In the genomic region with DNA sequence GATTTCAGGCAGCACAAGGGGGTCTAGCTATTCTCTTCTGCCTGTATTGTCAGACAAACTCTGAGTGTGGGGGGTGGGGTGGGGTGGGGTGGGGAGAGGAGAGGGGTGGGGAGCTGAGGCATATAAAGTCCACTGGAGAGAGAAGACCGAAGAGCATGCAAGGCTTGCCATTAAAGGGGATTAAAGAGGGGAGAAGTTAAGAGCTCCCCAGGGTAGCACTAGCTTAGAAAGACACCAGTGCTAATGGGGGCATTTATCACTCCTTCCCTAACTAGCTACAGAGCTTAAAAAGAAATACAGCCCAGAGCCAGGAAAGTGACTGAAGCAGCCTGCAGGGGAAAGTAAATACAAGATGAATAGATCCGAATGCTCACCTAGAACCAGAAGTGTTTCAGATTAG, we compare ENCODE assay signal across 27 mouse cellular contexts.
DNase-seq lines count a peak whose midpoint lies in the region; ATAC-seq and TF ChIP-seq lines count a peak whose summit lies in the region.
"Had no signal": no experiment of that assay in that cellular context is flagged by ENCODE, and none has a peak within 500 bp of the region (broad histone marks: within the 10 kb centered on the region; RNA-seq: fewer than 3 reads in every experiment).

No protein-coding gene starts in this region.

- no peak overlapping the region for H3K4me2 ChIP-seq in limb, embryonic 14.5 days (replicated peaks; ENCODE audit: low read depth, low read length, severe bottlenecking)
- H3K4me2 ChIP-seq in neural tube, embryonic 12.5 days (replicated peaks) = no peak overlapping the region
- no peak overlapping the region for H3K4me2 ChIP-seq in neural tube, embryonic 14.5 days (ENCODE audit: low read depth, low read length)
- H3K4me2 ChIP-seq: embryonic facial prominence, embryonic 12.5 days; forebrain, embryonic 12.5 days had no signal

- peaks cover 8% of the 10 kb centered on the region; the same call in 1 of the 2 replicates for H3K4me1 ChIP-seq in limb, embryonic 14.5 days (ENCODE audit: control insufficient read depth, insufficient read depth, low read length)
- peaks cover 35% of the 10 kb centered on the region for H3K4me1 ChIP-seq in limb, embryonic 10.5 days
- H3K4me1 ChIP-seq in neural tube, embryonic 12.5 days = peaks cover 10% of the 10 kb centered on the region; the same call in 1 of the 2 replicates
- H3K4me1 ChIP-seq in neural tube, embryonic 14.5 days (ENCODE audit: control insufficient read depth, insufficient read depth, low read length) = no peaks in the 10 kb centered on the region

- H3K9ac ChIP-seq in limb, embryonic 14.5 days (ENCODE audit: low read depth, low read length, severe bottlenecking) = no peak overlapping the region
- no peak overlapping the region for H3K9ac ChIP-seq in neural tube, embryonic 12.5 days
- H3K9ac ChIP-seq in neural tube, embryonic 14.5 days (replicated peaks; ENCODE audit: low read depth, low read length) = no peak overlapping the region
- H3K9ac ChIP-seq: embryonic facial prominence, embryonic 12.5 days; forebrain, embryonic 12.5 days; forebrain, postnatal 0 days had no signal

- H3K27me3 ChIP-seq in limb, embryonic 14.5 days (ENCODE audit: control insufficient read depth, insufficient read depth, low read length) = no peaks in the 10 kb centered on the region
- peaks cover 6% of the 10 kb centered on the region; the same call in 1 of the 2 replicates for H3K27me3 ChIP-seq in limb, embryonic 10.5 days (ENCODE audit: low read depth, poor library complexity, severe bottlenecking)
- no peaks in the 10 kb centered on the region for H3K27me3 ChIP-seq in neural tube, embryonic 12.5 days (replicated peaks)
- no peaks in the 10 kb centered on the region for H3K27me3 ChIP-seq in neural tube, embryonic 14.5 days (ENCODE audit: control insufficient read depth, insufficient read depth, low read length)
- H3K27me3 ChIP-seq: embryonic facial prominence, embryonic 12.5 days; forebrain, embryonic 12.5 days; Patski had no signal

- no peak overlapping the region for H3K27ac ChIP-seq in limb, embryonic 14.5 days (replicated peaks; ENCODE audit: low read depth, low read length)
- H3K27ac ChIP-seq in limb, embryonic 10.5 days = no peak overlapping the region
- H3K27ac ChIP-seq in neural tube, embryonic 12.5 days = no peak overlapping the region
- H3K27ac ChIP-seq in neural tube, embryonic 14.5 days (ENCODE audit: low read depth, low read length) = no peak overlapping the region
- H3K27ac ChIP-seq: embryonic facial prominence, embryonic 10.5 days; embryonic facial prominence, embryonic 12.5 days; forebrain, embryonic 12.5 days had no signal

- no peaks in the 10 kb centered on the region for H3K36me3 ChIP-seq in limb, embryonic 14.5 days (ENCODE audit: control insufficient read depth, insufficient read depth, low read length)
- no peaks in the 10 kb centered on the region for H3K36me3 ChIP-seq in limb, embryonic 10.5 days
- no peaks in the 10 kb centered on the region for H3K36me3 ChIP-seq in neural tube, embryonic 12.5 days
- H3K36me3 ChIP-seq in neural tube, embryonic 14.5 days (ENCODE audit: control insufficient read depth, insufficient read depth, low read length) = no peaks in the 10 kb centered on the region
- H3K36me3 ChIP-seq: embryonic facial prominence, embryonic 10.5 days; embryonic facial prominence, embryonic 12.5 days; forebrain, embryonic 12.5 days; G1E had no signal

- 25% methylated on average over 2 of the region's 2 CpGs for WGBS in limb, embryonic 14.5 days
- WGBS in limb, embryonic 10.5 days = 5% methylated on average over 2 of the region's 2 CpGs
- 10% methylated on average over 2 of the region's 2 CpGs for WGBS in neural tube, embryonic 12.5 days
- WGBS in neural tube, embryonic 14.5 days = 12% methylated on average over 2 of the region's 2 CpGs

- no peak for TF ChIP-seq POLR2A in limb, embryonic 14.5 days (IDR thresholded peaks at IDR 0.05; ENCODE audit: borderline replicate concordance, extremely low read depth, insufficient read depth, insufficient read length)

- DNase-seq in embryo, embryonic 10 days (ENCODE audit: low spot score) = peak; percentile 29
- DNase-seq in embryo, embryonic 9.5 days (ENCODE audit: extremely low spot score) = no peak
- peak; percentile 26 for DNase-seq in limb, embryonic 14.5 days (ENCODE audit: low spot score)
- no peak for DNase-seq in limb, embryonic 10.5 days (ENCODE audit: low spot score)
- DNase-seq in neural tube, embryonic 10.5 days (ENCODE audit: extremely low spot score, low spot score) = no peak
- DNase-seq in left cerebral cortex, adult 11 months (ENCODE audit: low spot score) = no peak
- DNase-seq: adrenal gland, adult 8-10 months; adrenal gland, postnatal 14 days; adrenal gland, postnatal 36 days; B cell, adult 2 months; cerebellum, adult 11-12 months; cerebellum, adult 2 months; cerebellum, adult 9-10 months; cerebellum, postnatal 10 days; cerebellum, postnatal 25 days; embryo, embryonic 11 days; forebrain, postnatal 0 days had no signal

- H3K4me3 ChIP-seq in limb, embryonic 14.5 days (replicated peaks; ENCODE audit: low read length) = no peak overlapping the region
- no peak overlapping the region for H3K4me3 ChIP-seq in limb, embryonic 10.5 days
- no peak overlapping the region for H3K4me3 ChIP-seq in neural tube, embryonic 12.5 days
- no peak overlapping the region for H3K4me3 ChIP-seq in neural tube, embryonic 14.5 days (ENCODE audit: low read depth, low read length)
- H3K4me3 ChIP-seq: embryonic facial prominence, embryonic 10.5 days; embryonic facial prominence, embryonic 12.5 days; forebrain, embryonic 12.5 days had no signal

- no peaks in the 10 kb centered on the region for H3K9me3 ChIP-seq in limb, embryonic 14.5 days (ENCODE audit: control insufficient read depth, low read length)
- H3K9me3 ChIP-seq in limb, embryonic 10.5 days (replicated peaks) = no peaks in the 10 kb centered on the region
- H3K9me3 ChIP-seq in neural tube, embryonic 12.5 days = no peaks in the 10 kb centered on the region
- no peaks in the 10 kb centered on the region for H3K9me3 ChIP-seq in neural tube, embryonic 14.5 days (ENCODE audit: control insufficient read depth, low read length)
- H3K9me3 ChIP-seq: embryonic facial prominence, embryonic 10.5 days; embryonic facial prominence, embryonic 12.5 days; forebrain, embryonic 12.5 days; G1E had no signal

- ATAC-seq in limb, embryonic 14.5 days (ENCODE audit: low FRiP score, low read depth) = no peak
- peak; percentile 72 for ATAC-seq in neural tube, embryonic 12.5 days (ENCODE audit: low FRiP score, low read depth)
- peak; percentile 79 for ATAC-seq in neural tube, embryonic 14.5 days (ENCODE audit: low read depth)
- ATAC-seq: activated CD4-positive, CD25-positive, alpha-beta regulatory T cell, adult 4 months; CD4-positive, CD25-positive, alpha-beta regulatory T cell, adult 4 months; forebrain, embryonic 14.5 days; forebrain, postnatal 0 days; Patski had no signal

Comparison
In these comparisons a context has a peak if more than half of its experiments do, and no peak if none do; other contexts are left out.
1. DNase-seq: peak in embryo, embryonic 10 days (single experiment) and limb, embryonic 14.5 days (single experiment); none in embryo, embryonic 9.5 days (single experiment), limb, embryonic 10.5 days (single experiment), neural tube, embryonic 10.5 days (single experiment) and left cerebral cortex, adult 11 months (single experiment).